Mouse (Mus musculus): ENCODE results near the gene Miga2. TPM values are rescaled to one million over a fixed set of nuclear protein-coding genes. Genes with fewer than 3 reads are reported as not detected.

Miga2 gene
- total RNA-seq, 4 experiments from 2014 or later = 66.5 to 76.0 (median 71.4) TPM

GRCm38 (mm10) chr2:30358533-30359531 lies 5.2 kb upstream of the Miga2 start, which contains the start of gene Sh3glb2:
Sh3glb2 (minus strand) TSS chr2:30359337.
- DNase-seq (ENCODE audit: low spot score) = peak; percentile 75

DNA sequence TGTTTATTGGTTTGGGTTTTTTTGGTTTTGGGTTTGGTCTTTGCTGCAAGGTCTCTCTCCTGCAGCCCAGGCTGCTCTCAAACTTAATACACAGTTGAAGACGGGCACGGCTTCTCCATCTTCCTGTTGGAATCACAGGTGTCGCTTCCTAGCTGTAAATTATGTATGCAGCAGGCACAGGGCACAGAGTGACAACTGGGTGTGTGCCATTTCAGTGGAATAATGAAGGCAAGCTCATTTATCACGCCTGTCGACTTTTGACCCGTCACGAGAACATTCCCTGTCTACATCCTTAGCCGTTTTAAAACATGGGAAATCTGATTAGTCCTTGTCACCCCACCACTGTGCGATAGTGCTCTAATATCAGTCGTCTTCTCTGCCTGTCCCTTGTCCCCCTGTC lies 3.4 kb upstream of the Miga2 start:
- no peak for DNase-seq (ENCODE audit: low spot score)

DNA sequence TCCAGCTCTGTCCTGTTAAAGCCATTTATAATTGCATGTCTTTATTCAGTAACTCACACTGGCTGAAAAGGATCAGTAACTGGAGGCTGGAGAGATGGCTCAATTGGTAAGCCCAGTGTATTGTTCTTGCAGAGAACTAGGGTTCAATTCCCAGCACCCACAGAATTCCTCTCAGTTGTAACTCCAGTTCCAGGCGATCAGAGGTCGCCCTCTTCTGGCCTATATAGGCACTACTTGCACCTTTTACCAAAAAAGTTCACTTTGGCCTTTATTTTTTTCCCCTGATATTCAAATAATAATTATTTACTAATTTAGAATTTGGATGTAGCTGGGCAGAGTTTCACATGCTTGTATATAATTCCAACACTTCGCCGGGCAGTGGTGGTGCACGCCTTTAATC lies 1.2 kb upstream of the Miga2 start:
- no peak for DNase-seq (ENCODE audit: low spot score)

DNA sequence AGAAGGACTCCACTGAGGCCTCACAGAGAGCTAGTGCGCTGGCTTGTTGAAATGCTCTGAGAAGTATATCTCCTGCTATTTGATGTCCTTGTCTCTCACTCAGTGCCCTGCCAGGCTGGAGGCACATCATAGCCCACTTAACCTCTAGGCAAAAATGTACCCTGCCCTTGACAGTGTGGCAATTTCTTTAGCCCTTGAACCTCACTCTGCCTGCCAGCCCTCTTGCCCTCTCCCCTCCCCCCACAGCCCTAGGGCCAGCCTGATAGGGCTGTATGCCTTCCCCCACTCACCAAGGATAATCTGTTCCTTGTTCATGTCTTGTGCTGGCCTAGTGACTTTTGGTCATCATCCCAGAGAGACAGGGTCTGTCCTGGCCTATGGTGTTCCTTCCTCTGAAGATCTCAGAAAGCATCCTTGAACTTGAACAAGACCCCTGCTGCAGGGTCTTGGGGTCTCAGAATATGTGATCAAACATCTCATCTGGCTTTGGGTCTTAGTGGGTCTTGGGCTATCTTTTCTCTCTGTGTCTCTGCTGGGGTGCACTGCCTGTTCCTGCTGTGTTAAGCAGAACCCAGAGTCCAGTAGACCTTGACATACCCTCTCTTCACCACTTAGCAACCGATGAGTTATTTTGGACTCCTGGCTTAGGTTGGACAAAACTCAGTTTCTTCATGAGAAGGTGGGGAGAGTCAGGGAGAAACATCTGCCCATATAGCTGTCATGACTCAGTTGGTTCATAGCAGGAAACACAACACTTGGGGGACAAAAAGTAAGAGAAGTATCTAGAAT lies 1.4 kb downstream of the Miga2 start:
- no peak for DNase-seq (ENCODE audit: low spot score)

DNA sequence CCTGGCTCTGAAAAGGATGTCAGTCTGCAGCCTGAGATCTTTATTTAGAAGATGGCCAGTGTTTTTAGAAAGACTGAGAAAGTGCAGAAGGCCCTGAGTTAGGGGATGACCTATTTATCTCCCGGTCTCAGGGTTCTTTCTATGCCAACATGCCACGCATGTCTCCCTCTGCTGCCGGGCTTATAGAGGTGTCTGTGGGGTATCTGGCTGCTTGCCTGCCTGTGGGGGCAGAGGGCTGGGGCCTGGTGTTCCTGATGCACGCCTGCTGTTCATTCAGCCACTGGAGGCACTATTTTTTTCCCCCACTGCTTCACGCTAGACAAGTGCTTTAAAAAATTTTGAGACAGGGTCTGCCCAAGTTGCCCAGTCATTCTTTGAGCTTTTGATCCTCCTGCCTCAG lies 2.2 kb downstream of the Miga2 start:
- no peak for DNase-seq (ENCODE audit: low spot score)

- no peak for DNase-seq (ENCODE audit: low spot score)
Measured at GRCm38 (mm10) chr2:30371544-30371943, 7.5 kb downstream of the Miga2 start.

GRCm38 (mm10) chr2:30372726-30373125 lies 8.7 kb downstream of the Miga2 start:
- DNase-seq (ENCODE audit: low spot score) = no peak

GRCm38 (mm10) chr2:30375893-30376292 lies 11.9 kb downstream of the Miga2 start:
- no peak for DNase-seq (ENCODE audit: low spot score)

- DNase-seq (ENCODE audit: low spot score) = no peak
Measured at GRCm38 (mm10) chr2:30377721-30378120, 13.7 kb downstream of the Miga2 start.

- DNase-seq (ENCODE audit: low spot score) = no peak
Measured at GRCm38 (mm10) chr2:30379307-30379706, 15.3 kb downstream of the Miga2 start.

- DNase-seq (ENCODE audit: low spot score) = no peak
Measured at GRCm38 (mm10) chr2:30380564-30381376, 16.7 kb downstream of the Miga2 start.

DNA sequence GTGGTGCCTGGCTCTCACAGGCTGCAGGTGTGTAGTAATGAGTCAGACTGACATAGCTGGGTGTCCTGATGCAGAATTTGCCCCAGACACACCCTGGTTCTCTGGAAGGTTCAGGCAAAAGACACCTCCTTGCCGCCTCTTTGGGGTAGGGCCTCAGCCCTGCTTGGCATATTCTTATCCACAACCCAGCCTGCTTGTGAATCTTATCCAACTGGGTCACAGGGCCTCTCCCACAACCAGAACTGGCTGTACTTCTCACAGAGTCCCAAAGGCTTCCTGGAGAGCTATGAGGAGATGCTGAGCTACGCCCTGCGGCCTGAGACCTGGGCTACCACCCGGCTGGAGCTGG lies 17.3 kb downstream of the Miga2 start:
- DNase-seq (ENCODE audit: low spot score) = peak; percentile 65

GRCm38 (mm10) chr2:30384814-30385213 lies 20.8 kb downstream of the Miga2 start:
- no peak for DNase-seq (ENCODE audit: low spot score)

- DNase-seq (ENCODE audit: low spot score) = no peak
Measured at GRCm38 (mm10) chr2:30385591-30385990, 21.6 kb downstream of the Miga2 start.

GRCm38 (mm10) chr2:30386913-30387312 lies 22.9 kb downstream of the Miga2 start:
- DNase-seq (ENCODE audit: low spot score) = no peak

GRCm38 (mm10) chr2:30389000-30389399 lies 25.0 kb downstream of the Miga2 start:
- no peak for DNase-seq (ENCODE audit: low spot score)

GRCm38 (mm10) chr2:30392114-30392576 lies 28.1 kb downstream of the Miga2 start, which contains the start of gene Dolpp1:
Dolpp1 (plus strand) TSS chr2:30392254.
- DNase-seq (ENCODE audit: low spot score) = peak; percentile 97

- peak; percentile 80 for DNase-seq (ENCODE audit: low spot score)
Measured at GRCm38 (mm10) chr2:30392577-30393369, 28.7 kb downstream of the Miga2 start.

GRCm38 (mm10) chr2:30393370-30393656 lies 29.3 kb downstream of the Miga2 start:
- no peak for DNase-seq (ENCODE audit: low spot score)

DNA sequence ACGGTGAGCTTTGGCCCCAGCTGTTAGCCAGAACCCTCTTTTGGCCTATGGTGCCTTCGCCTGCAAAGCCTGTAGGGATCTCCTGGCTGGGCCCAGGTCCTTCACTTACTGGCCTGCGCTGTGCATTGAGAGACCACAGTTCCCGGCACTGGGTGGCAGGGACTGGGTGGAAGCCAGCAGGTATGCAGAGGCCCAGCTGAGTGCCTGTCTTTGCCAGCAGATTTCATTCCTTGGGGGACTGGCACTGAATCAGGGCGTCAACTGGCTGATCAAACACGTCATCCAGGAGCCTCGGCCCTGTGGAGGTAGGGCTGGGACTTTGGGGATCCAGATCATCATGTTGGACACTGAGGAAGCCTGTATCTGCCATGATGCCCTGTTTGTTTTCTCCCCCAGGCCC lies 31.7 kb downstream of the Miga2 start:
- no peak for DNase-seq (ENCODE audit: low spot score)

- no peak for DNase-seq (ENCODE audit: low spot score)
Measured at GRCm38 (mm10) chr2:30396246-30396645, 32.2 kb downstream of the Miga2 start.
